Mouse (Mus musculus) spleen, embryonic (tissue): ENCODE results near the gene Ppfia4.
"Not testable (repeated sequence)": the region's sequence is repeated elsewhere in the genome, so short reads cannot be mapped to it uniquely, and the experiment has no call there.

Experiments
- CTCF ChIA-PET: fragments of 350-600 bp; sonication (Branson Sonifier 250); formaldehyde crosslinking; loops from one replicate; lab custom pipeline; 2022; lab: Charles Lee

Ppfia4 gene

DNA sequence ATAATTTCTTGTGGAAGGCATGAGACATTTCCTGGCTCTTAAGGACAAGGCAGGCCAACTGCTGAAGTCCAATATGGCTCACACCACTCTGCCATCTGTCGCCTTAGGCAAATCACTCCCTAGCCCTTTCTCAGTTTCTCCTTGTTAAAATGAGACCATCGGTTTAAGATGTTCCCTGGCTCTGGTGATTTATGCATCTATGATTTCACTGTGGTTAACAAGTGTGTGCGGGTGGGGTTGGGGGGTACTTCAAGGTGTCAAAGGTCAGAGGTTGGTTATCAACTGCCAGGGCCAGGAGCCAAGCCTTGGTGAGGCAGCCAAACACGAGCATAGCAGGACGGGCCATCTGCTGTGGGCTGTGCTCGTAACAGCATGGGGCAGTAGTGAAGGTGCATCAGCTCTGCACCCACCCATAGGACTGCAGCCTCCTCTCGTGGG lies 58.2 kb downstream of the Ppfia4 start:
- CTCF ChIA-PET = no interaction called here

DNA sequence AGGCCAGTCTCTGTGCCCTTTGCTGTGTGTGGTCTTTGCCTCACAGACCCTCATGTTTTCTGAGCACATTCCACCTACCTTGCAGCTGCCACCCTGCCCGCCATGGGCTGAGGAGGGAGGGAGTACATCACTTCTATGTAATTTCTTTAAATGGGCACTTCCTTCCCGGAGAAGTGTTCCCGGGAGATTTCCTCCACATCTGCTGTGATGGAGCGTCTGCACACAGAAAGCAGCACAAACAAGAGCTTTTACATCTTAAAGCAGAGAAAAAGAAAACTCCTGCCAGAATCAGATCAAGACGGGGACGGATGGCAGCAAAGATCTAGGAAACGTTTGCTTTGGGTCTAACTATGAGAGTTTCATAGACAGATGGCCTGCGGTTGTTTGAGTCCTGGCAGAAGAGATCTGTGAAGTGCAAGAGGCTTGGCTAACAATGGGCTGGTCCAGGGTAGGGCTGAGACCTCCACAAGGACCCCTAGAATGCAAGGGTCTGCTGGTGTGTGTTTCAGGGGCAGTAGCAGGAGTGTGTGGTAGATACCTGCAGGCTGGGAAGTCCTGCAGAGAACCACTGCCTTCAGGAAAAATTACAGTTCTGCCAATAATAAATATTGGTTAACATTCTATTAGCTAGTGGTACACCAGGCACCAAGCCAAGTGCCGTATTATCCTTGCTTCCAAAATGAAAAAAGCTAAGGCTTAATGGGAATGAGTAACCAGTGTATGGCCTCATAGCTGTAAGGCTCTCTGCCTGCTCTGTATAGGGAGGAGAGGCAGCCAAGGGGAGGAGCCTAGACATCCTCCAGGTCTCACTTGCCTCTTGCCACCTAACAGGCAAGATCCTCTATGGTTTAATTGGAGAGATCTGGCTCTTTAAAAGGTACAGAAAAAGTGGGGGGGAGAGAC lies 59.0 kb downstream of the Ppfia4 start:
- CTCF ChIA-PET = no interaction called here

DNA sequence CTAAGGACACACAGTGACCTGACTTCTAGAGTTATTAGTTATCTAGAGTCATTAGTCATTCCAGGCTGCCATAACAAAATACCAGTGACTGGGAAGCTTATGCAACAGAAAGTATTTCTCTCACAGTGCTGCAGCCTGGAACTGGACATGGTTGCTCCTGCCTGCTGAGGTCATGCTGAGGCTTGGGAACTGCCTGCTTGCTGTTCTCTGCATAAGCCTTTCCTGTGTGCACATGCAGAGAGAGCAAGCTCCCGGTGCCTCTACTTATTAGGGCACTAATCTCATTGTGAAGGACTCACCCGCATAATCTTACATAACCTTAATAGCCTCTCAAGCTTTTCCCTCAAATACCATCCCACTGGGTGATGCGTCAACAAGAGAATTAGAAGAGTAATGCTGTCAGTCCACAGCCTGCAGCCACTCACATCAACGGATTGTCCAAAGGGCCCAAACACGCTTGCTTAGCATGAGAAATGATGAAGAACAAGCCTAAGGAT lies 59.9 kb downstream of the Ppfia4 start:
- CTCF ChIA-PET = no interaction called here

DNA sequence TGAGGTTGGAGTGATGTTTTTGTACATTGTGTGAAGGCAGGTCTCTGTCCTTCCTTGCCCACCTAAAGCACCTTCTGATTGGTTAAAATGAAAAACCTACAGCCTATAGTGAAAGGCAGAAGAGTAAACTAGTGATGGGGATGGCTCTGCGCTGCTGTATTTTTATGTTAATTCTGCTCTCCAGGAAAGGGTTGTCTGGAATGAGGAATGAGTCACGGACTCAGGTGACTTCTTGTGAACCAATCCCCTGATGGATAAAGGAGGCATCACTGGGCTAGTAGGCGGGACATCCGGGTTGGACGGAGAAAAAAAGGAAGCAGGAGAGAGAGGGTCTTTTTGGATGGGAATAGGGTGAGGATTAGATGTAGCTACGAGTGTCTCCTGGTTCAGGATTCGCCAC lies 62.7 kb downstream of the Ppfia4 start:
- CTCF ChIA-PET = no interaction called here

DNA sequence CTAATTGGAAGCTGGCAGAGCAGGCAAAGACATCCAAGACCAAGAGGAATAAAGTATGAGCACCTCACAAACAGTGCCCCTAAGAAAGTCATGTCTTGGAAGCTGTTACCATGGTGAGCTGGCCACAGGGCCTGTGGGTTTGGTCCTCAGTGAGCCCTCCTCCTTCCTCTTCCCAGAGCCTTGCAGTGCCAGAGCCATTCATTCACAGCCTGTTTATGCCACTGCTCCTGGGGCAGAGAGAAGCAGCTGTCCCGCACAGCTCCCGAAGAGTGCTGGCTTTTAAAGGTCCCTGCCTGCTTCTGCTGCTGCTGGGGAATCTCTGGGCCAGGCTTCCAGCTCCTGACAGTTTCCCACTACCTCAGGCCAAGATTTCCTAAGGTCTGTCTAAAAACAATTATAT lies 66.9 kb downstream of the Ppfia4 start:
- CTCF ChIA-PET = no interaction called here

DNA sequence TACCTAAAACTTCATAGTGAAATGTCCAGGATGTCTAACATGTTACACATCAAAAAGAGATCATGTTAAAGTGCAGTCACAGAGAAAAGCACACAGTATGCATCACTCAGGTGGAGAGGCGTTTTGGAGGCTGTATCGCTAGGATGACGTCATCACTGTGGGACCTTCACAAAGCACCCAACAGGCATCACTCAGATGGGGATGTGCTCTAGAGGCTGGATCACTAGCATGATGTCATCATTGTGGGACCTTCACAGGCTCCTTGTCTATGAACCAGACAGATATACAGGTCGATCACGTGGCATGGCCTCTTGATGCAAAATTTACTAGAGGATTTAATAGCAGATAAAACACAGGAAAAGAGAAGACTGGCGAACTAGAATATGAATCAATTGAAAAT lies 68.4 kb downstream of the Ppfia4 start:
- CTCF ChIA-PET = no interaction called here

DNA sequence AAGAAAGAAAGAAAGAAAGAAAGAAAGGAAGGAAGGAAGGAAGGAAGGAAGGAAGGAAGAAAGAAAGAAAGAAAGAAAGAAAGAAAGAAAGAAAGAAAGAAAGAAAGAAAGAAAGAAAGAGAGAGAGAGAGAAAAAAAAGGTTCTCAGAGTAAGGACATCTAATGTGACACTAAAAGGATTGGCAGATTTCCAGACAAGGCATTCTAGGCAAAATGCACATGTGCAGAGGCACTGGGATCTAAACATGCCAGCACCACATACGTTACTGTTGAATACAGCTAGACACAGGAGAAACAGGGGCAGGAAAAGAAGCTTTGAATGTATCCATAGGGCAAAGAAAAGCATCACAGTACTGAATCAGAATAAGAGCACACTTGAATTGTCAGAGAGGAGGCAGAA lies 83.0 kb downstream of the Ppfia4 start:
- CTCF ChIA-PET = not testable (repeated sequence)
